Mouse (Mus musculus): Measurements from ENCODE around the gene Arhgap31. TPM values are rescaled to one million over a fixed set of nuclear protein-coding genes. Genes with fewer than 3 reads are reported as not detected.
"Not testable (repeated sequence)": the region's sequence is repeated elsewhere in the genome, so short reads cannot be mapped to it uniquely, and the experiment has no call there.

Gene Arhgap31
- polyA plus RNA-seq, 1 experiment from 2014 or later: 10.9 TPM

DNA sequence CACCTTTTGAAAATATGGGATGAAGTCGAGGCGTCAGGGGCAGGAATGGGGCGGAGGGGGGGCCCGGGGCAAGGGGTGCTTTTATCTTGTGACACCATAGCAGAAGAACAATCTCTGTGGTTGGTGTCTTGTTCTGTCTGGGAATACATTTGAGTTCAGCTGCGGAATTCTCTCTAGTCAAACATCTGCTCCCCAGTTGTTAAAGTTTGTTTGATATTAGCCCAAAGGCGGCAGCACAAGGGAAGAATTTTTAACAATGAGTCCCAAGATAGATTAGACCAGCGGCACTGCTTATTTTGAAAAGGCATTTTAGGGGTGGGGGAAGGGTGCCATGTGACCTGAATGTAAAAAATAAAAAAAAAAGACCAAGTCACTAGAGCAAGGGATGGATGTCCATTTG is 30.0 kb downstream of the Arhgap31 start:
- 30% methylated on average over 7 of the region's 7 CpGs for WGBS
- no peak overlapping the region for H3K4me3 ChIP-seq (replicated peaks; ENCODE audit: low read length)
- H3K9ac ChIP-seq (ENCODE audit: low read length): no peak overlapping the region
- ATAC-seq (ENCODE audit: insufficient read depth, low FRiP score): no peak
- H3K36me3 ChIP-seq (ENCODE audit: control insufficient read depth, insufficient read depth, low read length): no peaks in the 10 kb centered on the region
- H3K4me1 ChIP-seq (ENCODE audit: control insufficient read depth, insufficient read depth, low read length): peaks cover 10% of the 10 kb centered on the region; the same call in 1 of the 2 replicates
- H3K9me3 ChIP-seq (replicated peaks; ENCODE audit: control insufficient read depth, low read length): no peaks in the 10 kb centered on the region
- H3K27me3 ChIP-seq (ENCODE audit: control insufficient read depth, insufficient read depth, low read length): no peaks in the 10 kb centered on the region
- H3K4me2 ChIP-seq (ENCODE audit: low read depth, low read length): no peak overlapping the region
- no peak overlapping the region for H3K27ac ChIP-seq (ENCODE audit: low read length)

DNA sequence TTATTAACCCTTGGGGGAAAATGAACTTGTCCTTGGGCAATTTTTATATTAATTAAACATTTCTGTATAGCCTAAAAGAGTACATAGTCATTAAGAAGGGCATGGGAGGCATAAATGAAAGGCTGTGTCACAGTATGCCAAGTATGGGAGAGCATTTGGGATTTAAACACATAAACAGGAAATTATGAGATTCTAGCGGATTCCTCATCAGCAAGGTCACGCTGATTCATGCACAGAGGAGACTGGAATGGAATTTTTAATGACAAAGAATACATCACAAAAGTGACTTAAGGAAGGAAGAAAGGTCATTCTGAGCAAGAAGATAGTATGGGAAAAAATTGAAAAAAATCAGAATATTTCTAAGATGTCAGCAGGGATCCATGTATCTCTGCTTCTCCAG is 31.8 kb downstream of the Arhgap31 start:
- no peaks in the 10 kb centered on the region for H3K36me3 ChIP-seq (ENCODE audit: control insufficient read depth, insufficient read depth, low read length)
- no peak overlapping the region for H3K4me2 ChIP-seq (ENCODE audit: low read depth, low read length)
- H3K4me1 ChIP-seq (ENCODE audit: control insufficient read depth, insufficient read depth, low read length): peaks cover 8% of the 10 kb centered on the region; the same call in 1 of the 2 replicates
- no peaks in the 10 kb centered on the region for H3K9me3 ChIP-seq (replicated peaks; ENCODE audit: control insufficient read depth, low read length)
- H3K27me3 ChIP-seq (ENCODE audit: control insufficient read depth, insufficient read depth, low read length): no peaks in the 10 kb centered on the region
- H3K4me3 ChIP-seq (replicated peaks; ENCODE audit: low read length): no peak overlapping the region
- 66% methylated on average over 2 of the region's 2 CpGs for WGBS
- no peak overlapping the region for H3K9ac ChIP-seq (ENCODE audit: low read length)
- no peak for ATAC-seq (ENCODE audit: insufficient read depth, low FRiP score)
- no peak overlapping the region for H3K27ac ChIP-seq (ENCODE audit: low read length)

GRCm38 (mm10) chr16:38679431-38680021 is 33.5 kb downstream of the Arhgap31 start:
- Histone ChIP-seq H3K9me3 (replicated peaks; ENCODE audit: control insufficient read depth, low read length) (no peaks in the 10 kb centered on the region), H3K27ac (ENCODE audit: low read length) (peak overlapping the region; percentile 43; the same call in 1 of the 2 replicates), H3K27me3 (ENCODE audit: control insufficient read depth, insufficient read depth, low read length) (no peaks in the 10 kb centered on the region), H3K9ac (ENCODE audit: low read length) (peak overlapping the region; percentile 48), H3K36me3 (ENCODE audit: control insufficient read depth, insufficient read depth, low read length) (no peaks in the 10 kb centered on the region), H3K4me2 (ENCODE audit: low read depth, low read length) (0 out of 2 replicates have a peak overlapping the region, but pooled peaks have one; percentile 19), H3K4me3 (replicated peaks; ENCODE audit: low read length) (no peak overlapping the region), H3K4me1 (ENCODE audit: control insufficient read depth, insufficient read depth, low read length) (peaks cover 8% of the 10 kb centered on the region; the same call in 1 of the 2 replicates)
- no peak for ATAC-seq (ENCODE audit: insufficient read depth, low FRiP score)
- 39% methylated on average over 12 of the region's 12 CpGs for WGBS

- peaks cover 8% of the 10 kb centered on the region; the same call in 1 of the 2 replicates for H3K4me1 ChIP-seq (ENCODE audit: control insufficient read depth, insufficient read depth, low read length)
- no peaks in the 10 kb centered on the region for H3K27me3 ChIP-seq (ENCODE audit: control insufficient read depth, insufficient read depth, low read length)
- no peaks in the 10 kb centered on the region for H3K36me3 ChIP-seq (ENCODE audit: control insufficient read depth, insufficient read depth, low read length)
- H3K4me3 ChIP-seq (replicated peaks; ENCODE audit: low read length): no peak overlapping the region
- H3K4me2 ChIP-seq (ENCODE audit: low read depth, low read length): 0 out of 2 replicates have a peak overlapping the region, but pooled peaks have one; percentile 19
- 0 out of 2 replicates have a peak, but pooled peaks cover 1% of the 10 kb centered on the region for H3K9me3 ChIP-seq (replicated peaks; ENCODE audit: control insufficient read depth, low read length)
- no peak for ATAC-seq (ENCODE audit: insufficient read depth, low FRiP score)
- 76% methylated on average over 8 of the region's 8 CpGs for WGBS
- H3K9ac ChIP-seq (ENCODE audit: low read length): no peak overlapping the region
- H3K27ac ChIP-seq (ENCODE audit: low read length): no peak overlapping the region
Measured at GRCm38 (mm10) chr16:38678853-38679252, 34.2 kb downstream of the Arhgap31 start.

DNA sequence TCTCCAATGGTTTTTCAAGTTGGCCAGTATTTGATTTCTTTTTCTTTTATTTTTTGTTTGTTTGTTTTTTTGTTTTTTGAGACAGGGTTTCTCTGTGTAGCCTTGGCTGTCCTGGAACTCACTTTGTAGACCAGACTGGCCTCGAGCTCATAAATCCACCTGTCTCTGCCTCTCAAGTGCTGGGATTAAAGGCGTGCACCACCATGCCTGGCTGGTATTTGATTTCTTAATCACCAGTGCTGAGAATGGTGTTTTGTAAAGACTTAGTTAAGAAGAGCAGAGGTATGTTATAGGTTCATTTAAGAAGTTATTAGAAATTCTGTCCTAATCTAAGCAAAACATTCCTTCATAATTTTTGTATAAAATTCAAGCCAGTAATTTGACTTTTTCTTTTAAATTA is 35.1 kb downstream of the Arhgap31 start:
- not testable (repeated sequence) for H3K9me3 ChIP-seq (replicated peaks; ENCODE audit: control insufficient read depth, low read length); H3K4me2 ChIP-seq (ENCODE audit: low read depth, low read length); H3K4me3 ChIP-seq (replicated peaks; ENCODE audit: low read length); H3K4me1 ChIP-seq (ENCODE audit: control insufficient read depth, insufficient read depth, low read length); H3K27ac ChIP-seq (ENCODE audit: low read length); H3K27me3 ChIP-seq (ENCODE audit: control insufficient read depth, insufficient read depth, low read length); H3K9ac ChIP-seq (ENCODE audit: low read length); H3K36me3 ChIP-seq (ENCODE audit: control insufficient read depth, insufficient read depth, low read length); ATAC-seq (ENCODE audit: insufficient read depth, low FRiP score)
- WGBS: 84% methylated on average over 2 of the region's 2 CpGs

- peaks cover 8% of the 10 kb centered on the region; the same call in 1 of the 2 replicates for H3K4me1 ChIP-seq (ENCODE audit: control insufficient read depth, insufficient read depth, low read length)
- H3K9ac ChIP-seq (ENCODE audit: low read length): no peak overlapping the region
- no peak overlapping the region for H3K27ac ChIP-seq (ENCODE audit: low read length)
- H3K4me3 ChIP-seq (replicated peaks; ENCODE audit: low read length): no peak overlapping the region
- H3K27me3 ChIP-seq (ENCODE audit: control insufficient read depth, insufficient read depth, low read length): no peaks in the 10 kb centered on the region
- no peak for ATAC-seq (ENCODE audit: insufficient read depth, low FRiP score)
- H3K4me2 ChIP-seq (ENCODE audit: low read depth, low read length): no peak overlapping the region
- H3K9me3 ChIP-seq (replicated peaks; ENCODE audit: control insufficient read depth, low read length): 0 out of 2 replicates have a peak, but pooled peaks cover 3% of the 10 kb centered on the region
- no peaks in the 10 kb centered on the region for H3K36me3 ChIP-seq (ENCODE audit: control insufficient read depth, insufficient read depth, low read length)
- 81% methylated on average over 6 of the region's 6 CpGs for WGBS
Measured at GRCm38 (mm10) chr16:38677171-38677570, 35.9 kb downstream of the Arhgap31 start.

DNA sequence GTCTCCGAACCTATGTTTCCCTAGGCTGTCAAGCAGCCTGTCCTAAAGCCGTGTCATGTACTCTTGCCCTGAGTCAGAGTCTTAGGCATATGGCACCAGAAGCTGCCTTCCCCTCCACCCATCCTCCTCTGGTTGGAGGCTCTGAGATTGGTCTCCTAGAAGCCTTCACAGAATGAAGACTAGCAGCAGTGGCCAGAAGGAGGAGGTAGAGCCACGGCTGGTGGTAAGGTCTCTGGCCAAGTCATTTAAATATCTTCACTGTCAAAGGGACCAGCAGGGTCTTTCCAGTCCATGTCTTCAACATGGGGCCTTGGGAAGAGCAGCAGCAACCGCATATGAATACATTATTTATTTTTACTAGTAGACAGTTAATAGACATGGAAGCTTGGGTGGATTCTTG is 36.4 kb downstream of the Arhgap31 start:
- no peak for ATAC-seq (ENCODE audit: insufficient read depth, low FRiP score)
- H3K9ac ChIP-seq (ENCODE audit: low read length): no peak overlapping the region
- H3K9me3 ChIP-seq (replicated peaks; ENCODE audit: control insufficient read depth, low read length): 0 out of 2 replicates have a peak, but pooled peaks cover 3% of the 10 kb centered on the region
- H3K4me3 ChIP-seq (replicated peaks; ENCODE audit: low read length): no peak overlapping the region
- 94% methylated on average over 4 of the region's 4 CpGs for WGBS
- H3K27ac ChIP-seq (ENCODE audit: low read length): no peak overlapping the region
- no peaks in the 10 kb centered on the region for H3K36me3 ChIP-seq (ENCODE audit: control insufficient read depth, insufficient read depth, low read length)
- H3K4me2 ChIP-seq (ENCODE audit: low read depth, low read length): no peak overlapping the region
- H3K27me3 ChIP-seq (ENCODE audit: control insufficient read depth, insufficient read depth, low read length): no peaks in the 10 kb centered on the region
- H3K4me1 ChIP-seq (ENCODE audit: control insufficient read depth, insufficient read depth, low read length): peaks cover 8% of the 10 kb centered on the region; the same call in 1 of the 2 replicates

- Histone ChIP-seq H3K9me3 (replicated peaks; ENCODE audit: control insufficient read depth, low read length) (0 out of 2 replicates have a peak, but pooled peaks cover 3% of the 10 kb centered on the region), H3K27ac (ENCODE audit: low read length) (no peak overlapping the region), H3K4me3 (replicated peaks; ENCODE audit: low read length) (no peak overlapping the region), H3K27me3 (ENCODE audit: control insufficient read depth, insufficient read depth, low read length) (no peaks in the 10 kb centered on the region), H3K4me2 (ENCODE audit: low read depth, low read length) (no peak overlapping the region), H3K9ac (ENCODE audit: low read length) (no peak overlapping the region), H3K4me1 (ENCODE audit: control insufficient read depth, insufficient read depth, low read length) (peaks cover 8% of the 10 kb centered on the region; the same call in 1 of the 2 replicates), H3K36me3 (ENCODE audit: control insufficient read depth, insufficient read depth, low read length) (no peaks in the 10 kb centered on the region)
- ATAC-seq (ENCODE audit: insufficient read depth, low FRiP score): no peak
- WGBS: 74% methylated on average over 9 of the region's 9 CpGs
Measured at GRCm38 (mm10) chr16:38675600-38676335, 37.3 kb downstream of the Arhgap31 start.

DNA sequence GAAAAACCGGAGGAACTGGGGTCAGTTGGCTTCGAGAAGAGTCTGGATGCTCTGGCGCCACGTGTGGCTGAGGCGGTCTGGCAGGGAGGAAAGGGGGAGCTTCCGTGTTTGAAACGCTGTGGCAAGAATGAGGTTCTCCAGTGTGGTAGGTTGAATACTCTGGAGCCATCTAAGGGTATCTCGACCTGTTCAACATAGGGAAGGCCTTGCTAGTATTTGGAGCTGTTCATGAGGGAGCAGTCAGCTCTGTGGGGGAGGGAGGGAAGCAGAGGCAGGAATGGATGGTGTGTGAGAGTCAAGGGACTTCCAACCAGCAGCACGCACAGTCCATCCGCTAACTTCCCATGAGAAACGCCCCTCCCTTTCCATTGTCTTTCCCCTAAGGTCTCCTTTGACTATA is 38.2 kb downstream of the Arhgap31 start:
- Histone ChIP-seq H3K27ac (ENCODE audit: low read length) (no peak overlapping the region), H3K4me3 (replicated peaks; ENCODE audit: low read length) (no peak overlapping the region), H3K9ac (ENCODE audit: low read length) (no peak overlapping the region), H3K27me3 (ENCODE audit: control insufficient read depth, insufficient read depth, low read length) (no peaks in the 10 kb centered on the region), H3K9me3 (replicated peaks; ENCODE audit: control insufficient read depth, low read length) (0 out of 2 replicates have a peak, but pooled peaks cover 3% of the 10 kb centered on the region), H3K4me1 (ENCODE audit: control insufficient read depth, insufficient read depth, low read length) (peaks cover 6% of the 10 kb centered on the region; the same call in 1 of the 2 replicates), H3K4me2 (ENCODE audit: low read depth, low read length) (no peak overlapping the region), H3K36me3 (ENCODE audit: control insufficient read depth, insufficient read depth, low read length) (no peaks in the 10 kb centered on the region)
- no peak for ATAC-seq (ENCODE audit: insufficient read depth, low FRiP score)
- 80% methylated on average over 11 of the region's 11 CpGs for WGBS
